In genomic region chr14:105222240-105222639, GRCm38 (mm10) we compare ENCODE assay signal across 20 mouse cellular contexts.
"Had no signal": no experiment of that assay in that cellular context is flagged by ENCODE, and none has a peak within 500 bp of the region (broad histone marks: within the 10 kb centered on the region; RNA-seq: fewer than 3 reads in every experiment).

No protein-coding gene starts in this region.

- H3K36me3 ChIP-seq: liver, embryonic 12.5 days; midbrain, embryonic 10.5 days; midbrain, embryonic 12.5 days; neural tube, embryonic 13.5 days; neural tube, embryonic 15.5 days had no signal

- H3K4me2 ChIP-seq: liver, embryonic 12.5 days; lung, embryonic 14.5 days; midbrain, embryonic 12.5 days; neural tube, embryonic 13.5 days; neural tube, embryonic 15.5 days had no signal

- H3K27me3 ChIP-seq: liver, embryonic 12.5 days; midbrain, embryonic 12.5 days; neural tube, embryonic 13.5 days; neural tube, embryonic 15.5 days had no signal

- H3K9ac ChIP-seq: liver, embryonic 12.5 days; liver, embryonic 14.5 days; lung, embryonic 14.5 days; midbrain, embryonic 12.5 days; neural tube, embryonic 13.5 days; neural tube, embryonic 15.5 days had no signal

- DNase-seq: lung, adult 18-20 months; lung, embryonic 14.5 days; lung, postnatal 10 days; lung, postnatal 4 days; midbrain, embryonic 14.5 days; right cerebral cortex, adult 18-20 months; right cerebral cortex, postnatal 25 days; right cerebral cortex, postnatal 4 days; spleen, adult 18-20 months; thymus, adult 18-20 months; thymus, postnatal 14 days; thymus, postnatal 36 days had no signal

- H3K27ac ChIP-seq: liver, embryonic 12.5 days; liver, embryonic 14.5 days; midbrain, embryonic 10.5 days; midbrain, embryonic 12.5 days; neural tube, embryonic 13.5 days; neural tube, embryonic 15.5 days had no signal

- ATAC-seq: liver, embryonic 12.5 days; midbrain, embryonic 16.5 days had no signal

- H3K9me3 ChIP-seq: liver, embryonic 12.5 days; midbrain, embryonic 10.5 days; midbrain, embryonic 12.5 days; neural tube, embryonic 13.5 days; neural tube, embryonic 15.5 days had no signal

- H3K4me3 ChIP-seq: liver, embryonic 12.5 days; midbrain, embryonic 10.5 days; midbrain, embryonic 12.5 days; myocyte; neural tube, embryonic 13.5 days; neural tube, embryonic 15.5 days had no signal

- H3K4me1 ChIP-seq: liver, embryonic 12.5 days; midbrain, embryonic 10.5 days; midbrain, embryonic 12.5 days; neural tube, embryonic 13.5 days; neural tube, embryonic 15.5 days had no signal
